Mouse (Mus musculus) C2C12 (cell line): ENCODE measurements around the gene Tvp23a.

Experiments used
- CTCF ChIP-seq: IDR thresholded peaks from one replicate; pipeline ENCODE4 v1.5.1; 2011; ENCODE audit not compliant: control insufficient read depth, insufficient read depth, insufficient read length
- MAX ChIP-seq: IDR thresholded peaks from one replicate; pipeline ENCODE4 v1.6.1; 2011; ENCODE audit warnings: mild to moderate bottlenecking, control low read depth
- USF1 ChIP-seq: IDR thresholded peaks from one replicate; pipeline ENCODE4 v1.6.1; 2011; ENCODE audit warnings: low read depth, mild to moderate bottlenecking, control low read depth, moderate library complexity

- no peak for TF ChIP-seq MAX
- TF ChIP-seq CTCF = no peak
- TF ChIP-seq USF1 = no peak
Measured at GRCm38 (mm10) chr16:10482343-10482742, 35.2 kb upstream of the Tvp23a start.
